Comparison of ENCODE assay signal across 23 mouse cellular contexts in the genomic region with DNA sequence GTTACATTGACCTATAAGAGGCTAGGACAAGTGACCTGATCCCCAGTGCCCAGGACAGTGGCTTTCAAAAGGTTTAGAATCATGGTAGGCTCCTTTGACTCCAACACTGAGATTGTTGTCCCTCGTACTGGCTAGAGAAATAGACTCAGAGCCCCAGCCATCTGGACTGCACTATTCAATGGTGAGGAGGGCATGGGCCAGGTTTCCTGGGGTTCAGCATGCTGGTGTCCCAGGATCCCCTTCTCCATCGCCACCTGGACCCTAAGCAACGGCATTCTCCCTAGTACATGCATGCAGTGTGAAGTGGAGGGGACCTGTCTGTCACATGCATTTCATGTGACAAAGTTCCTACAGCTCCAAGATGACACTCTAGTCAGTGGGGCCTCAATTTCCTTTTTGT.
DNase-seq lines count a peak whose midpoint lies in the region; ATAC-seq lines count a peak whose summit lies in the region.
"Had no signal": no experiment of that assay in that cellular context is flagged by ENCODE, and none has a peak within 500 bp of the region (broad histone marks: within the 10 kb centered on the region; RNA-seq: fewer than 3 reads in every experiment).

No protein-coding gene starts in this region.

- no peak overlapping the region for H3K9ac ChIP-seq in midbrain, embryonic 16.5 days (ENCODE audit: low read depth, low read length)
- H3K9ac ChIP-seq: embryonic facial prominence, embryonic 12.5 days; embryonic facial prominence, embryonic 15.5 days; forebrain, postnatal 0 days; hindbrain, embryonic 13.5 days; intestine, embryonic 15.5 days had no signal

- no peaks in the 10 kb centered on the region for H3K27me3 ChIP-seq in midbrain, embryonic 16.5 days (ENCODE audit: control insufficient read depth, insufficient read depth, low read depth, low read length)
- H3K27me3 ChIP-seq: embryonic facial prominence, embryonic 12.5 days; embryonic facial prominence, embryonic 15.5 days; hindbrain, embryonic 13.5 days; intestine, embryonic 15.5 days had no signal

- no peak overlapping the region for H3K4me3 ChIP-seq in midbrain, embryonic 16.5 days (ENCODE audit: low read depth, low read length)
- H3K4me3 ChIP-seq: embryonic facial prominence, embryonic 12.5 days; embryonic facial prominence, embryonic 15.5 days; gastrocnemius, adult 2 months; hindbrain, embryonic 10.5 days; hindbrain, embryonic 13.5 days; intestine, embryonic 15.5 days had no signal

- no peaks in the 10 kb centered on the region for H3K36me3 ChIP-seq in midbrain, embryonic 16.5 days (ENCODE audit: control insufficient read depth, insufficient read depth, low read length)
- H3K36me3 ChIP-seq: embryonic facial prominence, embryonic 12.5 days; embryonic facial prominence, embryonic 15.5 days; hindbrain, embryonic 10.5 days; hindbrain, embryonic 13.5 days; intestine, embryonic 15.5 days had no signal

- DNase-seq in cerebellum, adult 11-12 months, result peak; percentile 62
- DNase-seq in cerebellum, postnatal 4 days (ENCODE audit: low spot score in 2 of 2), result no peak
- DNase-seq in cerebellum, adult 9-10 months, result peak; percentile 56
- DNase-seq in cerebellum, postnatal 14 days, result peak; percentile 47 to 71
- DNase-seq in left cerebral cortex, postnatal 25 days (ENCODE audit: low spot score in 2 of 2), result no peak
- DNase-seq: adrenal gland, adult 2 months; adrenal gland, postnatal 14 days; forebrain, postnatal 0 days; gastrocnemius, adult 2 months; gastrocnemius, postnatal 14 days; heart, adult 11 months; heart, postnatal 36 days; kidney, adult 11 months had no signal

- 93% methylated on average over 3 of the region's 3 CpGs for WGBS in midbrain, embryonic 16.5 days

- H3K4me2 ChIP-seq in midbrain, embryonic 16.5 days (ENCODE audit: low read length), result no peak overlapping the region
- H3K4me2 ChIP-seq: embryonic facial prominence, embryonic 12.5 days; embryonic facial prominence, embryonic 15.5 days; heart, embryonic 11.5 days; hindbrain, embryonic 13.5 days; intestine, embryonic 15.5 days had no signal

- no peaks in the 10 kb centered on the region for H3K4me1 ChIP-seq in midbrain, embryonic 16.5 days (ENCODE audit: control insufficient read depth, insufficient read depth, low read length)
- H3K4me1 ChIP-seq: embryonic facial prominence, embryonic 12.5 days; embryonic facial prominence, embryonic 15.5 days; intestine, embryonic 15.5 days had no signal

- H3K9me3 ChIP-seq in midbrain, embryonic 16.5 days (replicated peaks; ENCODE audit: control insufficient read depth, low read length, poor library complexity, severe bottlenecking), result no peaks in the 10 kb centered on the region
- H3K9me3 ChIP-seq: embryonic facial prominence, embryonic 12.5 days; embryonic facial prominence, embryonic 15.5 days; hindbrain, embryonic 10.5 days; hindbrain, embryonic 13.5 days; intestine, embryonic 15.5 days had no signal

- ATAC-seq in midbrain, embryonic 16.5 days, result no peak
- ATAC-seq: CD4-positive, CD25-positive, alpha-beta regulatory T cell, adult 4 months; forebrain, embryonic 14.5 days; forebrain, postnatal 0 days; hindbrain, embryonic 16.5 days; intestine, embryonic 15.5 days had no signal

- no peak overlapping the region for H3K27ac ChIP-seq in midbrain, embryonic 16.5 days (ENCODE audit: low read length)
- H3K27ac ChIP-seq: embryonic facial prominence, embryonic 12.5 days; embryonic facial prominence, embryonic 15.5 days; gastrocnemius, adult 2 months; hindbrain, embryonic 10.5 days; hindbrain, embryonic 13.5 days; intestine, embryonic 15.5 days had no signal

- intact Hi-C loops in left cerebral cortex, postnatal 25 days (cut with DNase I), result no loop called here

Comparison
In these comparisons a context has a peak if more than half of its experiments do, and no peak if none do; other contexts are left out.
1. DNase-seq: peak in cerebellum, adult 11-12 months (single experiment), cerebellum, adult 9-10 months (single experiment) and cerebellum, postnatal 14 days (2 of 2); none in cerebellum, postnatal 4 days (0 of 2) and left cerebral cortex, postnatal 25 days (0 of 2).